Mouse (Mus musculus): ENCODE data around the gene Exd1. TPM values are rescaled to one million over a fixed set of nuclear protein-coding genes. Genes with fewer than 3 reads are reported as not detected.
"Not testable (repeated sequence)": the region's sequence is repeated elsewhere in the genome, so short reads cannot be mapped to it uniquely, and the experiment has no call there.

Gene Exd1
- polyA plus RNA-seq, 1 experiment, result 0.12 TPM

GRCm38 (mm10) chr2:119514026-119514522 lies 33.4 kb downstream of the Exd1 start:
- H3K4me1 ChIP-seq (ENCODE audit: control insufficient read depth, insufficient read depth, insufficient read length), result peaks cover 3% of the 10 kb centered on the region; the same call in 1 of the 2 replicates
- no peak for DNase-seq (ENCODE audit: low read depth in 1 of 2, low spot score in 2 of 2)
- H3K36me3 ChIP-seq (ENCODE audit: control insufficient read depth, insufficient read depth, low read length), result no peaks in the 10 kb centered on the region
- TF ChIP-seq CTCF (IDR thresholded peaks at IDR 0.05; ENCODE audit: extremely low read depth, insufficient read depth, insufficient read length, insufficient replicate concordance), result no peak
- no peak for TF ChIP-seq POLR2A (IDR thresholded peaks at IDR 0.05; ENCODE audit: low read depth, low read length)
- no peak overlapping the region for H3K4me3 ChIP-seq (ENCODE audit: extremely low read depth, insufficient read depth, insufficient read length)
- no peaks in the 10 kb centered on the region for H3K27me3 ChIP-seq (ENCODE audit: control insufficient read depth, insufficient read depth, low read length)
- no peak overlapping the region for H3K27ac ChIP-seq (ENCODE audit: insufficient read depth, low read length)
- WGBS, result 83% methylated on average over 3 of the region's 3 CpGs

GRCm38 (mm10) chr2:119512292-119512691 lies 35.1 kb downstream of the Exd1 start:
- DNase-seq (ENCODE audit: low read depth in 1 of 2, low spot score in 2 of 2), result no peak
- Histone ChIP-seq H3K4me3 (ENCODE audit: extremely low read depth, insufficient read depth, insufficient read length) (no peak overlapping the region), H3K27me3 (ENCODE audit: control insufficient read depth, insufficient read depth, low read length) (no peaks in the 10 kb centered on the region), H3K27ac (ENCODE audit: insufficient read depth, low read length) (no peak overlapping the region), H3K36me3 (ENCODE audit: control insufficient read depth, insufficient read depth, low read length) (no peaks in the 10 kb centered on the region), H3K4me1 (ENCODE audit: control insufficient read depth, insufficient read depth, insufficient read length) (peaks cover 3% of the 10 kb centered on the region; the same call in 1 of the 2 replicates)
- TF ChIP-seq CTCF (IDR thresholded peaks at IDR 0.05; ENCODE audit: extremely low read depth, insufficient read depth, insufficient read length, insufficient replicate concordance) (no peak), POLR2A (IDR thresholded peaks at IDR 0.05; ENCODE audit: low read depth, low read length) (no peak)
- WGBS, result 93% methylated on average over 3 of the region's 3 CpGs

GRCm38 (mm10) chr2:119510856-119511255 lies 36.6 kb downstream of the Exd1 start:
- Histone ChIP-seq H3K27me3 (ENCODE audit: control insufficient read depth, insufficient read depth, low read length) (no peaks in the 10 kb centered on the region), H3K4me1 (ENCODE audit: control insufficient read depth, insufficient read depth, insufficient read length) (no peaks in the 10 kb centered on the region), H3K4me3 (ENCODE audit: extremely low read depth, insufficient read depth, insufficient read length) (no peak overlapping the region), H3K36me3 (ENCODE audit: control insufficient read depth, insufficient read depth, low read length) (no peaks in the 10 kb centered on the region), H3K27ac (ENCODE audit: insufficient read depth, low read length) (no peak overlapping the region)
- no peak for DNase-seq (ENCODE audit: low read depth in 1 of 2, low spot score in 2 of 2)
- WGBS, result 90% methylated on average over 2 of the region's 2 CpGs
- TF ChIP-seq CTCF (IDR thresholded peaks at IDR 0.05; ENCODE audit: extremely low read depth, insufficient read depth, insufficient read length, insufficient replicate concordance), result no peak
- TF ChIP-seq POLR2A (IDR thresholded peaks at IDR 0.05; ENCODE audit: low read depth, low read length), result no peak

- 80% methylated on average over 7 of the region's 7 CpGs for whole genome bisulfite sequencing
- not testable (repeated sequence) for H3K36me3 ChIP-seq (ENCODE audit: control insufficient read depth, insufficient read depth, low read length); H3K27ac ChIP-seq (ENCODE audit: insufficient read depth, low read length); H3K27me3 ChIP-seq (ENCODE audit: control insufficient read depth, insufficient read depth, low read length); DNase-seq (ENCODE audit: low read depth in 1 of 2, low spot score in 2 of 2); H3K4me1 ChIP-seq (ENCODE audit: control insufficient read depth, insufficient read depth, insufficient read length); H3K4me3 ChIP-seq (ENCODE audit: extremely low read depth, insufficient read depth, insufficient read length)
These were observed 38.9 kb downstream of the Exd1 start for GRCm38 (mm10) chr2:119508518-119508917.

- no peaks in the 10 kb centered on the region for H3K36me3 ChIP-seq (ENCODE audit: control insufficient read depth, insufficient read depth, low read length)
- DNase-seq (ENCODE audit: low read depth in 1 of 2, low spot score in 2 of 2), result no peak
- H3K4me3 ChIP-seq (ENCODE audit: extremely low read depth, insufficient read depth, insufficient read length), result no peak overlapping the region
- no peaks in the 10 kb centered on the region for H3K4me1 ChIP-seq (ENCODE audit: control insufficient read depth, insufficient read depth, insufficient read length)
- TF ChIP-seq POLR2A (IDR thresholded peaks at IDR 0.05; ENCODE audit: low read depth, low read length) (no peak), CTCF (IDR thresholded peaks at IDR 0.05; ENCODE audit: extremely low read depth, insufficient read depth, insufficient read length, insufficient replicate concordance) (peak; percentile 20; the same call in 1 of the 2 replicates)
- H3K27ac ChIP-seq (ENCODE audit: insufficient read depth, low read length), result no peak overlapping the region
- H3K27me3 ChIP-seq (ENCODE audit: control insufficient read depth, insufficient read depth, low read length), result no peaks in the 10 kb centered on the region
These were observed 40.3 kb downstream of the Exd1 start for GRCm38 (mm10) chr2:119507108-119507507.

GRCm38 (mm10) chr2:119500965-119501652 lies 46.3 kb downstream of the Exd1 start:
- WGBS, result 87% methylated on average over 2 of the region's 2 CpGs
- H3K4me1 ChIP-seq (ENCODE audit: control insufficient read depth, insufficient read depth, insufficient read length), result no peaks in the 10 kb centered on the region
- TF ChIP-seq POLR2A (IDR thresholded peaks at IDR 0.05; ENCODE audit: low read depth, low read length) (no peak), CTCF (IDR thresholded peaks at IDR 0.05; ENCODE audit: extremely low read depth, insufficient read depth, insufficient read length, insufficient replicate concordance) (no peak)
- no peaks in the 10 kb centered on the region for H3K36me3 ChIP-seq (ENCODE audit: control insufficient read depth, insufficient read depth, low read length)
- H3K4me3 ChIP-seq (ENCODE audit: extremely low read depth, insufficient read depth, insufficient read length), result no peak overlapping the region
- H3K27ac ChIP-seq (ENCODE audit: insufficient read depth, low read length), result no peak overlapping the region
- no peak for DNase-seq (ENCODE audit: low read depth in 1 of 2, low spot score in 2 of 2)
- no peaks in the 10 kb centered on the region for H3K27me3 ChIP-seq (ENCODE audit: control insufficient read depth, insufficient read depth, low read length)

GRCm38 (mm10) chr2:119498859-119499258 lies 48.6 kb downstream of the Exd1 start:
- Histone ChIP-seq H3K4me1 (ENCODE audit: control insufficient read depth, insufficient read depth, insufficient read length) (no peaks in the 10 kb centered on the region), H3K27me3 (ENCODE audit: control insufficient read depth, insufficient read depth, low read length) (no peaks in the 10 kb centered on the region), H3K4me3 (ENCODE audit: extremely low read depth, insufficient read depth, insufficient read length) (no peak overlapping the region), H3K36me3 (ENCODE audit: control insufficient read depth, insufficient read depth, low read length) (no peaks in the 10 kb centered on the region), H3K27ac (ENCODE audit: insufficient read depth, low read length) (no peak overlapping the region)
- 52% methylated on average over 2 of the region's 2 CpGs for WGBS
- TF ChIP-seq CTCF (IDR thresholded peaks at IDR 0.05; ENCODE audit: extremely low read depth, insufficient read depth, insufficient read length, insufficient replicate concordance) (no peak), POLR2A (IDR thresholded peaks at IDR 0.05; ENCODE audit: low read depth, low read length) (no peak)
- no peak for DNase-seq (ENCODE audit: low read depth in 1 of 2, low spot score in 2 of 2)
